Mouse (Mus musculus): ENCODE results near the gene Fam136a. TPM values are rescaled to one million over a fixed set of nuclear protein-coding genes. Genes with fewer than 3 reads are reported as not detected.
A peak's percentile ranks its signal among the peaks of the same experiment; 100 is the strongest.

The Fam136a gene
- polyA plus RNA-seq, 1 experiment, result 13.4 TPM

- Histone ChIP-seq H3K4me1 (ENCODE audit: control insufficient read depth, insufficient read depth, low read length) (no peaks in the 10 kb centered on the region; the same call in 1 of the 2 replicates), H3K4me3 (ENCODE audit: control insufficient read depth, low read depth, low read length) (no peak overlapping the region), H3K36me3 (ENCODE audit: control insufficient read depth, insufficient read depth, low read length) (no peaks in the 10 kb centered on the region), H3K27ac (ENCODE audit: control insufficient read depth, insufficient read depth, low read depth, low read length) (no peak overlapping the region), H3K27me3 (ENCODE audit: control insufficient read depth, insufficient read depth, low read length) (no peaks in the 10 kb centered on the region)
- no peak for TF ChIP-seq POLR2A (IDR thresholded peaks at IDR 0.05; ENCODE audit: control insufficient read depth, low read depth, low read length)
- no peak for TF ChIP-seq CTCF (IDR thresholded peaks at IDR 0.05; ENCODE audit: control insufficient read depth, insufficient read depth, insufficient replicate concordance, low read depth, low read length)
Measured at GRCm38 (mm10) chr6:86346063-86346462, 19.4 kb upstream of the Fam136a start.

DNA sequence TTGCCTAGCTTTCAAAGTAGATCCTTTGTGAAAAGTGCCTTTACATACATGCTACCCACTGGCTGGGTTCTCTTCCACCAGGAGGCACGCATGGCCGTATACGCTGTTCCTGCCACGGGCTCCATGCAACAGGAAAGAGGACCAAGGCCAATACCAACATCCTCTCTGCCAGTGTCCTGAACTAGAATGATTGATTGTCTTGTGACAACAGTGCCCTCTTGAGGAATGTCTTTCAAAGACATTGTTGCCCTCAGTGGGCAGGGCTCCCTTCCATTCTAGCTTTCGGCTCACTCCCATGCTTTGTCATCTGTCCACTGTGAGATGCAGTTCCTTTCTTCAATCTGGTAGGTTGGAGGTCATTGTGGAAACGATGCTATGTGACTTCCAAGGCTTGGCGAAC, 16.2 kb upstream of the Fam136a start:
- Histone ChIP-seq H3K27me3 (ENCODE audit: control insufficient read depth, insufficient read depth, low read length) (no peaks in the 10 kb centered on the region), H3K27ac (ENCODE audit: control insufficient read depth, insufficient read depth, low read depth, low read length) (no peak overlapping the region), H3K4me1 (ENCODE audit: control insufficient read depth, insufficient read depth, low read length) (no peaks in the 10 kb centered on the region), H3K4me3 (ENCODE audit: control insufficient read depth, low read depth, low read length) (no peak overlapping the region), H3K36me3 (ENCODE audit: control insufficient read depth, insufficient read depth, low read length) (no peaks in the 10 kb centered on the region)
- TF ChIP-seq POLR2A (IDR thresholded peaks at IDR 0.05; ENCODE audit: control insufficient read depth, low read depth, low read length), result no peak
- TF ChIP-seq CTCF (IDR thresholded peaks at IDR 0.05; ENCODE audit: control insufficient read depth, insufficient read depth, insufficient replicate concordance, low read depth, low read length), result no peak

DNA sequence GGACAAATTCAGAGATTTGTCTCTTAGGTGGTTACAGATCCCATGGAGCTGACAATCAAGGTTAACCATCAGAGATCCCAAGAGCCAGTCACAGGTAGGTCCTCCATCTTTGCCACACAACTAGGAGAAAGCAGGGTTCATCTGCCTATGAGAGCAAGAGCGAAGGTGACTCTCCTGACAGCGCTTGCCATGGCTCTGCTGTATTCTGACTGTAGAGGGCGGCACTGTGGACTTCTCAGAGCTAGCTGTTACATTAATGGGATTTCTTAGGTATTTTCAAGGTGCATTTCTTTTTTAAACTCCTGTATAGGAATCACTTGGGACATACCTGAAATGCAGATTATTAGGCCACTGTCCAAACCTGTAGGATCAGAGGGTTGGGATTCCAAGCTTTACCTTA, 10.5 kb upstream of the Fam136a start:
- no peak overlapping the region for H3K4me3 ChIP-seq (ENCODE audit: control insufficient read depth, low read depth, low read length)
- no peaks in the 10 kb centered on the region for H3K4me1 ChIP-seq (ENCODE audit: control insufficient read depth, insufficient read depth, low read length)
- H3K36me3 ChIP-seq (ENCODE audit: control insufficient read depth, insufficient read depth, low read length), result no peaks in the 10 kb centered on the region
- H3K27me3 ChIP-seq (ENCODE audit: control insufficient read depth, insufficient read depth, low read length), result no peaks in the 10 kb centered on the region
- TF ChIP-seq CTCF (IDR thresholded peaks at IDR 0.05; ENCODE audit: control insufficient read depth, insufficient read depth, insufficient replicate concordance, low read depth, low read length) (no peak), POLR2A (IDR thresholded peaks at IDR 0.05; ENCODE audit: control insufficient read depth, low read depth, low read length) (no peak)
- no peak overlapping the region for H3K27ac ChIP-seq (ENCODE audit: control insufficient read depth, insufficient read depth, low read depth, low read length)

GRCm38 (mm10) chr6:86356956-86357355, 8.5 kb upstream of the Fam136a start:
- TF ChIP-seq CTCF (IDR thresholded peaks at IDR 0.05; ENCODE audit: control insufficient read depth, insufficient read depth, insufficient replicate concordance, low read depth, low read length), result no peak
- no peak for TF ChIP-seq POLR2A (IDR thresholded peaks at IDR 0.05; ENCODE audit: control insufficient read depth, low read depth, low read length)
- no peaks in the 10 kb centered on the region for H3K36me3 ChIP-seq (ENCODE audit: control insufficient read depth, insufficient read depth, low read length)
- no peaks in the 10 kb centered on the region for H3K27me3 ChIP-seq (ENCODE audit: control insufficient read depth, insufficient read depth, low read length)

DNA sequence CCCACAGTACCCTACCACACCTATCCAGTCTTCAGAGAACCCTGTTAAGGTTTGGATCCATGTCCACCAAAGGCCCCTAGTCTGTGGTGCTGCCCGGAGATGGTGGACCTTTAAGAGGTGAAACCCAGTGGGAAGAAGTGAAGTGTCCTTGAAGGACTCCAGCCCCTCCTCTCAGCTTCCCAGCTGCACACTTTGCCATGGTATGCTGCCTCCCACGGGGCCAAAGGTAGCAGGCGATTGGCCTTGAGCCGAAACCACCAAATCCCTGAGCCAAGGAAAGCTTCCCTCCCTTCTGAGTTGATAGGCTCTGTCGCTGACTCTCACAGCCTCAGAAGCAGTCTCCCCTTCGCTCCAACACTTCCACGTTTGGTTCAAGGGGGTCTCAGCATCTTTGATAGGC, 4.8 kb upstream of the Fam136a start:
- Histone ChIP-seq H3K36me3 (ENCODE audit: control insufficient read depth, insufficient read depth, low read length) (no peaks in the 10 kb centered on the region), H3K4me3 (ENCODE audit: control insufficient read depth, low read depth, low read length) (no peak overlapping the region), H3K27me3 (ENCODE audit: control insufficient read depth, insufficient read depth, low read length) (no peaks in the 10 kb centered on the region), H3K4me1 (ENCODE audit: control insufficient read depth, insufficient read depth, low read length) (peaks cover 6% of the 10 kb centered on the region), H3K27ac (ENCODE audit: control insufficient read depth, insufficient read depth, low read depth, low read length) (no peak overlapping the region)
- TF ChIP-seq POLR2A (IDR thresholded peaks at IDR 0.05; ENCODE audit: control insufficient read depth, low read depth, low read length) (no peak), CTCF (IDR thresholded peaks at IDR 0.05; ENCODE audit: control insufficient read depth, insufficient read depth, insufficient replicate concordance, low read depth, low read length) (no peak)

More at GRCm38 (mm10) chr6:86356956-86357355, 8.5 kb upstream of the Fam136a start:
- H3K27ac ChIP-seq (ENCODE audit: control insufficient read depth, insufficient read depth, low read depth, low read length), result no peak overlapping the region
- H3K4me1 ChIP-seq (ENCODE audit: control insufficient read depth, insufficient read depth, low read length), result no peaks in the 10 kb centered on the region
- no peak overlapping the region for H3K4me3 ChIP-seq (ENCODE audit: control insufficient read depth, low read depth, low read length)

DNA sequence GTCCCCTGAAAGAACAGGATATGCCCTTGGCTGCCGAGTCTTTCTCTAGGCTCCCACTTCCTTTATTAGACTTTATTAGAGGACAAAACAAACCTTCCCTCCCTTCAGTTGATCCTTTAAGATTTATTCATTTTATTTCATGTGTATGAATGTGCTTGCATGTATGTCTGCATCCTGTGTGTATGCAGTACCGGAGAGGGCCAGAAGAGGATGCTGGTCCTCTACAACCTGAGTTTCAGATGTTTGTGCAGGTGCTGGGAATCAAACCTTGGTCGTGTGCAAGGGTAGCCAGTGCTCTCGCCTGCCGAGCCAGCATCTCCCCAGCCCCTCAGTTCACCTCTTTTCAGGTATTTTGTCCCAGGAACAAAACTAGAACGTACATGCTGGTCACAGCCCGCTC, 4.1 kb upstream of the Fam136a start:
- no peak overlapping the region for H3K4me3 ChIP-seq (ENCODE audit: control insufficient read depth, low read depth, low read length)
- TF ChIP-seq POLR2A (IDR thresholded peaks at IDR 0.05; ENCODE audit: control insufficient read depth, low read depth, low read length) (no peak), CTCF (IDR thresholded peaks at IDR 0.05; ENCODE audit: control insufficient read depth, insufficient read depth, insufficient replicate concordance, low read depth, low read length) (peak; percentile 9; the same call in 1 of the 2 replicates)
- no peaks in the 10 kb centered on the region for H3K27me3 ChIP-seq (ENCODE audit: control insufficient read depth, insufficient read depth, low read length)
- no peak overlapping the region for H3K27ac ChIP-seq (ENCODE audit: control insufficient read depth, insufficient read depth, low read depth, low read length)
- peaks cover 10% of the 10 kb centered on the region for H3K4me1 ChIP-seq (ENCODE audit: control insufficient read depth, insufficient read depth, low read length)
- no peaks in the 10 kb centered on the region for H3K36me3 ChIP-seq (ENCODE audit: control insufficient read depth, insufficient read depth, low read length)

GRCm38 (mm10) chr6:86364442-86365141, 854 bp upstream of the Fam136a start:
- Histone ChIP-seq H3K27ac (ENCODE audit: control insufficient read depth, insufficient read depth, low read depth, low read length) (peak overlapping the region; percentile 43; the same call in 1 of the 2 replicates), H3K27me3 (ENCODE audit: control insufficient read depth, insufficient read depth, low read length) (no peaks in the 10 kb centered on the region), H3K36me3 (ENCODE audit: control insufficient read depth, insufficient read depth, low read length) (no peaks in the 10 kb centered on the region), H3K4me1 (ENCODE audit: control insufficient read depth, insufficient read depth, low read length) (peaks cover 13% of the 10 kb centered on the region), H3K4me3 (ENCODE audit: control insufficient read depth, low read depth, low read length) (peak overlapping the region; percentile 64; the same call in 1 of the 2 replicates)
- TF ChIP-seq POLR2A (IDR thresholded peaks at IDR 0.05; ENCODE audit: control insufficient read depth, low read depth, low read length), result no peak
- TF ChIP-seq CTCF (IDR thresholded peaks at IDR 0.05; ENCODE audit: control insufficient read depth, insufficient read depth, insufficient replicate concordance, low read depth, low read length), result peak; percentile 54; the same call in 1 of the 2 replicates

All from testis, adult 2 months (tissue).